Mouse (Mus musculus) neural tube, embryonic 10.5 days (tissue): ENCODE measurements around the gene Coro1b.
A peak's percentile ranks its signal among the peaks of the same experiment; 100 is the strongest.

Experiments used
- DNase-seq: peaks from one replicate; pipeline ENCODE4 v3.0.0-alpha.2; 2017; ENCODE audit warnings: low spot score; ENCODE audit errors: extremely low spot score

Gene Coro1b

DNA sequence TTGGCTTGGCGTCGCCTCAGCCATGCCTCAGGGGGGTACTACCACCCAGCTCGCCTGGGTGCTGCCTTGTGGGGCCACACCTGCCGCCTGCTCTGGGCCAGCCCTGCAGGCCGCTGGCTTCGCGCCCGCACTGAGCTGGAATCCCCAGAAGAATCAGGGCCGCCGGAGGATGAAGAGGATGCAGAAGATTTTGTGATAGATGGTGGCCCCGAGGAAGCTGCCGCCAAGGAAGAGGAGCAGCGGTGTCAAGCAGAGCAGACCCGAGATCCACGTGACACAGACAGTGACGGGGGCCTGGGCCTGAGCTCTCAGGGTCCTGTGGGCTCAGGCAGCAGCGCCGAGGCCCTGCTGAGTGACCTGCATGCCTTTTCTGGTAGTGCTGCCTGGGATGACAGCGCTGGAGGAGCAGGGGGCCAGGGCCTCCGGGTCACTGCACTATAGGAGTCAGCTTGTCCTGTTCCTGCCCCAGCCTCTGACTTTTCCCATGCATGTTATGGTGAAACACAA is 7.7 kb downstream of the Coro1b start:
- no peak for DNase-seq

- DNase-seq: no peak
Measured at GRCm38 (mm10) chr19:4156771-4157170, 8.4 kb downstream of the Coro1b start.

DNA sequence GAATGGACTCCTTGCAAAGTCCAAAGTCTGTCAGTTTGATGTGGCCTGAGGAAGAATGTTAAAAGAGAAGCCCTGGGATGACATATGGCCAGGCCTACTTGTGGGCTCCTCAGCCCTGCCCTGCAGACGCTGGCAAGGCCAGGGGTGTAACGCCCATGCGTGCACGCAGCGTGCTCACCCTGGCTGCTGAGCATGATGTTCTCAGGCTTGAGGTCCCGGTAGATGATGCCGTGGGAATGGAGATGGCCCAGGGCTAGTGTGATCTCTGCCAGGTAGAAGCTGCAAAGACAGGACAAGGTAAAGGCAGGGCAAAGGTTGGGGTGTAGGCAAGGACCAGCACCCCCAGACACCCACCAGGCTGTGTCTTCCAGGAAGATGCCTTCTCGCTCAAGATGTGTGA is 10.6 kb downstream of the Coro1b start:
- DNase-seq: no peak

DNA sequence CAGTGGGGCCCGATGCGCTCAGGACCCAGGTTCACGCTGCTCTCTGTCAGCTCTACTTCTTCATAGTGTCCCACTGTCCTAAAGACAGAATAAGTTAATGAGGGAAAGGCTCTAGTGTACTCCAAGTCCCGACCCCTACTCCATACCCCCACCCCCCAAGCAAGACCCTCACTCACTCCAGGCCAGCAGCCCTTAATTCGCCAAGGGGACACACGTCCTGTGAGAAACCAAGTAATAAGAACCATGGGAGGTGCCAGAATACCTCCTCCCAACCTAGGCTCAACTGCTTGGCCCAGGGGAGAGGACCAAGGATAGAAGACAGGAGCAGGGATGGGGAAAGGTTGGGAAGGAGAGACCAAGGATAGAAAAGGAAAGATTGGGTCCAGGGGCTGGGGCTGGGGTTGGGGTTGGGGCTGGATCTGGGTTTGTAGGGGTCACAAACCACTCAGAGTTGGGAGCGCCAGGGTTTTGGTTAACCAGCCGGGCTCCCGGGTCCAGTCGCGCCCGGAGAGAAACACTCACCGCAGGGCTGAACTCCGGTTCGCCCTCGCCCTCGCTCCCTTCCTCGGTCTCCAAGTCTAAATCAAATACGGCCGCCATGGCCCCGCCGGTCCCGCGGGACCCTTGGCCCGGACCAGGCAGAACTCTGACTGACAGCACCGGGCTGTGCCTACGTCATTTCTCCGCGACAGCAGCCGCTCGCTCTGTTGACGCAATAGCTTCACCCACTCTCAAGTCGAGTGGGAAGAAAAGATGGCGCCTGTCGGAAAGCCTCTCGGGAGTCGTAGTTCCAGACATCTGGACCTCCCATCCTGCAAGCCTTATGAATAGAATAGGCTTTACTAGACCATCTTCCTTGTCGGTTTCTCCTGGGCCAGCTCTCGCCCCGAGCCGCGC is 14.5 kb downstream of the Coro1b start, which contains the start of gene Rps6kb2:
Gene Rps6kb2 (minus strand): TSS at position 709 of the 897 bp plus-strand sequence.
- peak; percentile 95 for DNase-seq

DNA sequence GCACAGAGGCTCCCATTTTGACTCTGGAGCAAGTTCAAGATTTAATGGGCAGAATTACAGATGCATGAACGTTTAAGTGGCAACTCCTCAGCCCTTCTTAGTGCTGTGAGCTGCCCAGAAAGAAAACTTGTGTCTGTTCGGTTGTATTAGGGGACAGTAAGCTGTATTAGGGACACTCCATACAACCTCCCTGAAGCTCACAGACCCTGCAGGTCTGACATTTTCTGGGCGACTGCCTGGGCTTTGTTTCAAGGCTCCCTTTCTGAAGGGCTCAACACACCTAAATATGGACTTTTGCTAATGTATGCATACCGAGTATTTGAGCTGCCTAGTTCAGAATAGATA is 15.1 kb downstream of the Coro1b start:
- DNase-seq: no peak

DNA sequence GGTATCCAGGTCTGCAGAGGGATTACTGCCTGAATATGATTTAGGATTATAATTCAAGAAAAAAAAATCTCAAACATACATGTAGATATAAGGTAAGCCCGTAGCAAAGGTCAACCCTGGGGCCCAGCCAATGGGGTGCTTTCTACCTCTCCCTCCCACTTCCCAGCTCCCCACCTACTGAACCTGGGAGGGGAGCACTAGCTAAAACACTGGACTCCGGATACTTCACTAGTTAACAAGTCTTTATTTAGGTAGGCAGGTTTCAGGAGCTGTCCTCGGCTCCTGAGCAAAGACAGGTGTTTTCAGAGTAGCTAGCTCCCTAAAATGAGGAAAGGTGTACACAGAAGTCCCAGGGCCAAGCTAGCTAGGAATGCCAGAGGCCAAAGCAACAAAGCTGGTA is 15.7 kb downstream of the Coro1b start:
- no peak for DNase-seq

DNA sequence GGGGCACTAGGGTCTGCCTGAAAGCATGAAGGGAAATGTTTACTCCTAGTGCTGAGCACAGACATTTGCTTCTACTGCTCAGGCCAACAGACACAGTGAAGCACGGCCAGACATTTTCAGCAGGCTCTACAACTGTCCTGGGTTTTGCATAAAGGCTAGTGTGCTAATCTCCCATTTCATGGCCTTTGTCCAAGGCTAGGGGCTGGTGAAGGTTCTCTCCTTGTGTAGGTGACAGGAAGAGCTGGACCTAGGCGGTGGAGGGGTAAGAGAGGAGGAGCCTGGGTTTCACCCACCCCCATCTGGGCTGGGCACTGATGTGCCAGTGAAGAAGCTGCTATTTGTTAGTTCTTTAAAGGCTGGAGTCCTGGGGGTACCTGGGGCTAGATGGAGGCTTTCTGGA is 16.3 kb downstream of the Coro1b start:
- DNase-seq: no peak

DNA sequence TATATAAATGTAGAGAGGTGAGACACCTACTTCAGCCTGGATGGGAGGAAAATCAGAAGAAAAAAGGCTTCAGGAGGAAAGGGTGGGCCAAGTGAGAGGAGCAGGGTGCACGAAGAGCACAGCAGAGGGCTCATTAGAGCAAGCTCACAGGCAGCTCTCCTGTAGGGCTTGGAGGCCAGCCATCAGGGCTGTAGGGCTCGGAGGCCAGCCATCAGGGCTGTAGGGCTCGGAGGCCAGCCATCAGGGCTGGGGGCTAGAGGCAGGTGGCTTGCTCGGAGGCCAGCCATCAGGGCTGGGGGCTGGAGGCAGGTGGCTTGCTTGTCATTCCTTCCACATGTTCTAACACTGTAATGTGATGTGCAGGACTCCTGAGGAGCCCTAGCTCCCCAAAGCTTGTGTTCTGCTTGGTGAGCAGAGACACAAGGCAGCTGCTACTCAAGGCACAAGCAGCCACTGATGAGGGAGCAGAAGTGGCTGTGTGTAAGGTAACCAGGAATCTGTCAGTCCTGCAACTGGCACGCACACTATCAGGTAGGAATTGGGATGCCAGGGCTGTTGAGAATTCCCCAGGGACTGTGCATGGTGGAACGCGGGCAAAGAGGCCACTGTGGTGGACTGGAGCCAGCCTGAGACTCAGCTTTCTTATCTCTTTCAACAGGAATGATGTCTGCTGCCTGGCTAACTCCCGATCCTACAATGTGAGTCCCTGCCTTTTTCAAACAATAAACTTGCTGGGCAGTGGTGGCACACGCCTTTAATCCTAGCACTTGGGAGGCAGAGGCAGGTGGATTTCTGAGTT is 18.5 kb downstream of the Coro1b start:
- no peak for DNase-seq

GRCm38 (mm10) chr19:4169378-4169784 is 21.0 kb downstream of the Coro1b start:
- DNase-seq: peak; percentile 99

DNA sequence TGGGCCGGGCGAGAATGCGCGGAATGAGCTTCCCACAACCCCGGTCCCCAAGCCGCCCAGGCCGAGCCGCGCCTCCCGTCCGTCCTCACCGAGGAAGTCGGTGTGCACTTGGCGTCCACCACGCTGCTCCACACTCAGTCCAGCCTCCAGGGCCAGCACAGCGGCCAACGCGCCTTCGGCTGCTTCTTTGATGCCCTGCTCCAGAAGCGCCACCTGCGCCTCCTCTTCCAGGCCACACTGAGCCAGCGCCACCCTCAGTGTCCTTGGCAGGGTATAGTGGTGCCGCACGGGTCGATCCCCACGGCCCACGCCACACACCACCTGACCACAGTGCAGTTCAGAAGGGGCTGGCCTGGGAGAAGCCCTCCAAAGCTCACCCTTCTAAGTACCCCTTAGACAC is 21.4 kb downstream of the Coro1b start:
- no peak for DNase-seq

GRCm38 (mm10) chr19:4170723-4171392 is 22.4 kb downstream of the Coro1b start:
- DNase-seq: no peak

DNA sequence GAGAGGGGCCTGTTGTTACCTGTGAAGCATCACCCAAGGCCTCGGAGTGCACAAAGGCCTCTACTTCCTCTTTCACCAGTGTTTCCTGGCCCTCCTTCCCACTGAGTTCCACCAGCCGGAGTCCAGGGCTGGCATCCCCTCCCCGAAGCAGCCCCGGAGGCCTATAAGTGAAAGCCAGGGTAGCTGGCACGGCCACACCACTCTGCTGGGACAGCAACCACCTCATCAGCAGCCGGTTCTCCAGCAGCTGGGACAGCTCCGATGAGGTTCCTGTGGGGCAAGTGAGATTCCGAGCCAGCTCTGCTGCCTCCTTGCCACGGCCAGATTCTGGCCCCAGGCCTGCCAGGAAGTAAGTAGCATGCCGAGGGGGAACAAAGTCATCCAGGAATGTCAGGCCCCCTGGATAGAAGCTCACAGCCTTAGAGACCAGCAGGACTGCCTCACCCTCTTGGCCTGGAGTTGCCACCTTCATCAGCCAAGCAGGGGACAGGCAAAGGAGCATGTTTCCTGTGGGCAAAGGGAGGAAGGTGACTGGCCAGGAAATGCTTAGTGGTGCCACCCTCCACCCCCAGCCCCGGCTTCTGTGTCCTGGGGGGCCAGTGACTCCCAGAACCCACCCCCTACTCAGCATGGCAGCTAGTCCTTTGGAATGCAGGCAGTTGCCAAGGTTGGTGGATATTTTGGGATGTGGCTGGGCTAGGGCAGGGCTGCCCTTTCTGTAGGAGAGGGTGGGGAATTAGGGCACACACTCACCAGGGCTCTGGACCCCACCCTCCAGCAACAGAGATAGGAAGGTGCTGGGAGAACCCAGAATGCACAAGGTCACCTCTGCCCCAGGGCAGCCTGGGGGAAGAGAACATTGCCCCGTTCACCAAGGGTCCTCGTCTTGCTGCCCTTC is 23.2 kb downstream of the Coro1b start:
- no peak for DNase-seq

GRCm38 (mm10) chr19:4172925-4173324 is 24.5 kb downstream of the Coro1b start:
- DNase-seq: no peak

- DNase-seq: no peak
Measured at GRCm38 (mm10) chr19:4175368-4175947, 27.0 kb downstream of the Coro1b start, which contains the start of gene Carns1. Gene Carns1 (minus strand): TSS chr19:4175479.

DNA sequence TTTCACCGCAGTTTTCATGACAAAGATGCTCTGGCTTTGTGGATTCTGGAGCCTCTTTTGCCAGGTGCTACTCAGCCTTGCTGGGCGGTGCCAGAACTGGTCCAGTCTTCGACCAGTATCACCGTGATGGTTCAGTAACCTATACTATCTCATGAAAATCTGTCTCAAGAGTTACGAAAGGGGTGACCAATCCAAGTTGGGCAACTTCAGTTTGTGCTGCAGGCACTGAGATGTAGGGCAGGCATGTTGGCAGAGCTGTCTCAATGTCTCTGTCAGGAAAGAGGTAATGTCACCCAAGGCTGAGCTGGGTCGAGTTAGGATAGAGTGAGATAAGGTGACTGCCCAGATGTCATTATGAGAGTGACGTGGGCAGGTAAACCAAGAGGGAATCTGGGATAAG is 32.0 kb downstream of the Coro1b start:
- no peak for DNase-seq

- DNase-seq: no peak
Measured at GRCm38 (mm10) chr19:4181892-4182291, 33.5 kb downstream of the Coro1b start.

- DNase-seq: no peak
Measured at GRCm38 (mm10) chr19:4183689-4184088, 35.3 kb downstream of the Coro1b start.

DNA sequence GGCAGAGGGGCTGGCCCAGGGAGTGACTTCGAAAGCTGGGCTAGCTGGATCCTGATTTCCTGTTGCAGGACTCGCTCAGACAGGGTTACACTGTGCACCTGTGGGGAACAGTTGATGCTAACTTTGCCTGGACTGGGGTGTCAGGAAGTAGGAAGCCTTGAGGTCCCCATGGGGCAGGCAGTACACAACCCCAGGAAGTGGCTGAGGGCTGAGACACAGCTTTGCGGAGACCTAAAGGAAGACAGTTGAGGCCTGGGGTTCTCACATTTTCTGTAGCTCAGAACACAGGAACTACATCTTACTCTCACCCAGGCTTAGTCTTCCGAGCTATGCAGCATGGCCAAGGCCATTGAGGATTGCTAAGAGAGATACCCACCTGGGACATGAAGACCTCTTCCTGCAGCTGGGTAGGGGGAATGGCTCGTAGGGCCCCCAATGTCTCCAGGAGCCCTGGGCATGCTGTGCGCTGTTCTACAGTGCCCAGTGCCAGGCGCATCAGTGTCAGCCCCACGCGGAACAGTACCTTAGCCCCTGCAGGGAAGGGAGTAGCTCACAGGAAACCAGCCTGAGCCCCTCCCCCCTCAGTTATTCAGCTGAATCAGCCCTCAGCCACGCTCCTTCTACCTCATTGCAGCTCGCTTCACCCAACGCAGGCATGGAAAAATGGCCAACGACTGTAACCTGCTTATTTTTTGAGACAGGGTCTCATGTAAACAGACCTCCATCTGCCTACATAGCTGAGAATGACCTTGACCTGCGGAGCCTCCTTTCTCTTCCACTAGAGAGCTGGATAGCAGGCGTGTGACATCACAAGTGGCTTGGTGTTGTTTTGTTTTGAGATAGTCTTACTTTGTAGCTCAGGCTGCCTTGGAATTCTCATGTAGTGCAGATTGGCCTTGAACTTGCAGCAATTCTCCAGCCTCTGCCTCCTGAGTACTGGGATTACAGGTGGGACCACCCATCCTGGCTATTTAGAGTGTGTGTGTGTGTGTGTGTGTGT is 36.9 kb downstream of the Coro1b start:
- no peak for DNase-seq

DNA sequence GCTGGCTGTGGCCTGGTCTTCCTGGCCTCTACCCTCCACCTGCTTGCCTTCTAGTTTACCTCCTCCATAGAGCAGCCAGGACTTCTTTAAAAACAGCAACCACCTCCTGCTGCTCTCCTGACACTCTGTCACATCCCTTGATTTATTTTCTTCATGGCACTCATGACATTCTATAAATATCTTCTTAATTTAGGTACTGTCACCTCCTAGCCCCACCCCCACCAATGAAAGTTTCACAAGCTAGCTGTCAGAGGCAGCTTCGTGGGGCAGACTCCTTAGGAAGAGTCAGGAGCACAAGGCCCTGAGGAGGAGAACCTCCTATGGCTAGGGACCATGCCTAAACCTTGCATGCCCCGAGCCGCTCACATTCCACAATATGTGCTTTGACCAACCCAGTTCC is 38.9 kb downstream of the Coro1b start:
- no peak for DNase-seq
